Mouse (Mus musculus) right cerebral cortex, postnatal 4 days (tissue): ENCODE measurements at regions not wholly inside any gene's neighbourhood (a gene's known extent, or its start where the extent isn't known, plus 50 kb on each side); places are given as distances from the start of the nearest gene placed in this dataset.

ENCODE experiments used
- DNase-seq: peaks from one replicate; pipeline ENCODE4 v3.0.0-alpha.2; 2022

DNA sequence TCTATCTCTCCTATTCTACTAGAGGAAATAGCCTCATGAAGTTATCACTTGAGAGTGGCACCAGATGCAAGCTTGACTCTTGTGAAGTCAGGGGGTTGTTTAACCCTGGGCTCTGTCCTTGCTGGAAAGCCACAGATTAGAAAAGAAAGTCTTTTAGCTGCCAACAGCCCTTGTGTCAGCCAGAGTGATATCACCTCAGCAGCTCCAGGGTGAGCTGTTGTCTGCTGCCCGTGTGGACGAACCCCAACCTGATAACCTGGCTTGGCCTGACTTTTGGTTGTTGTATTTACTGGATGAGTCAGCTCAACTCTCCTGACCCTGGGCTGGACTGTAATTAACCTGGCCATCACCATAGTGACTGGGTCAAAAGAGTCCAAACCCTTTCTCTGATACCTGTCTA, 88.6 kb upstream of the Serbp1 start:
- DNase-seq: no peak

DNA sequence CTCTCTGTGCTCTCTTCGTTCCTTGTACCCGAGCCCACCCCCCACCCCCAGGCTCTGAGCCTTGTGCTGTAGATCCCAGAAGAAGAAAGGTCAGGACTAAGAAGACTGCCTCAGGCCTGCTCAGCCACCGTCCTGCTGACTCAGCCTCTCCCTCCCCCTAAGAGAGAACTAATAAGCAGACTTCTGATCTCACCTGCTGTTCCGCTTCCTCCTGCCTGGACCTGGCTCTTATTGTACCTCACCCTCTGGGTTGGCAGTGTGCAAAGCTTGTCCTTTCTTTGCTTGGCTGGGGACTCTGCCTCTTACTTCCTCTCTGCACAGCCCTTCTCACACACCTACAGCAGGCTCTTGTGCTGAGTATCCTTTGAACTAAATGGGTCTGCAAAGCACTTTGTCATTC, 91.3 kb upstream of the Serbp1 start:
- DNase-seq: no peak

DNA sequence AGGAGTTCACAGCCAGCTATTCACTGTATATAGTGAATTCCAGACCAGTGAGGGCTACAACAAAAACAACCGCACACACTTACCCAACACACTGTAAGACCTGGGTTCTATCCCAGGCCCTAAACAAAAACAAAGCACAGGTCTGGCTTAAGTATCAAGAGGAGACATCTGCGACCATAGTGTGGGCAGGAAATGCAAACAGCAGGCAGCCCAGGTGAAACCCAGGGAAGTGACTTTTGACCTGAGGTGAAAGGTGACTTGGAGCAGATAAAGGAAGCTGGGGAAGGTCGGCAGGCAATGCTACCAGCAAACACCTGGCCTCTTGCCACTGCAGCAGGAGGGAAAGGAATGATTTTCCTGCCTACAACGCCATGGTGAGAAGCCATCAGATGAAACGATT, 92.0 kb upstream of the Serbp1 start:
- no peak for DNase-seq

DNA sequence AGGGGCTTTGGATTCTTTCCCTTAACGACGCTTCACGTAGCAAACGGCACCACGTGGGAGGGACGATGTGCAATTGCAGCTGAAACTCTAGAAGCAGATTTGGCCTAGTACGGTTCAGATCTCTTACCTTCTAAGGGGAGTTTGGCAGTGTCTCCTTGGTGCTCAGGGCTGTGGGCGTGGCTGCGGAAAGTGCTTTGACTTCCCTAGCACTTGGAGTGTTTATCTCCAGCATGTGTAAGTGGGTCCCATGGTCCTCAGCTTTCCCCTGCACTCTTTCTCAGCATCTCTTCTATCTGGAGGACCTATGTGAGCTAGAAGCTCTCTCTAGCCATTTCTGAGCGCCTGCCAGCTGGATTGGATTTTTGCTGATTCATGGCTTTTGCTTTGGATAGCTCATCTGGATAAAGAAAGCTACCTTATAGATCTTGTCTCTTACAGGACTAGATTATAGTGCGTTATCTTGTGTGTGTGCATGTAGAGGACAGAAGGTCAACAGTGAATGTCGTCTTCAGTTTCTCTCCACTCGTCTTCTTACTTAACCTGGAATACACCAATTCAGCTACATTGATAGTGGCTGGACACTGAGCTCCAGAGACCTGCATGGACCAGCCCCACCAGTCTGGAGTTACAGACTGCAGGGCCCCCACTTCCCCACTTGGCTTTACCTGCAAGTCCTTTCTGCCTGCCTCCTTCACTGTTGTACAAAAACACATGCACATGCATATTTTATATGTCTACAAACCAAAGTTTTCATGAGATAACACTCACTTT, 92.8 kb upstream of the Serbp1 start:
- no peak for DNase-seq

DNA sequence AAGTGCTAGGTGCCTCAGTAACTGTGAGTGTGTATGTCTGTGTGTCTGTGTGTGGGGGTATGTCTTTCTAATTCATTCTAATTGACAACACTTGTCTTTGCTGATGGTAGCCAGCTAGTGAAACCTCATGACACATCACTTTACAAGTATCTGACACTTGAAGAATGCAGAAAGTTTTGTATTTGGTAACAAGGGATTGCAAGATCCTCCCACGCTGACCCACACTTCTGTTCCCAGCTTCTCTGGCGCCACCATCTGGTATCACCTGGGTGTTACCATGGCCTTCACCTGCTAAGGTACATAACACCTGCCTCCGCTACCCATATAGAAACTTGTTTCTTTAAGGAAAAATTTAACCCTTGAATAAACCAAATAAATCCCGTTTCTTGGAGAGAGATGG, 95.8 kb upstream of the Serbp1 start:
- no peak for DNase-seq

DNA sequence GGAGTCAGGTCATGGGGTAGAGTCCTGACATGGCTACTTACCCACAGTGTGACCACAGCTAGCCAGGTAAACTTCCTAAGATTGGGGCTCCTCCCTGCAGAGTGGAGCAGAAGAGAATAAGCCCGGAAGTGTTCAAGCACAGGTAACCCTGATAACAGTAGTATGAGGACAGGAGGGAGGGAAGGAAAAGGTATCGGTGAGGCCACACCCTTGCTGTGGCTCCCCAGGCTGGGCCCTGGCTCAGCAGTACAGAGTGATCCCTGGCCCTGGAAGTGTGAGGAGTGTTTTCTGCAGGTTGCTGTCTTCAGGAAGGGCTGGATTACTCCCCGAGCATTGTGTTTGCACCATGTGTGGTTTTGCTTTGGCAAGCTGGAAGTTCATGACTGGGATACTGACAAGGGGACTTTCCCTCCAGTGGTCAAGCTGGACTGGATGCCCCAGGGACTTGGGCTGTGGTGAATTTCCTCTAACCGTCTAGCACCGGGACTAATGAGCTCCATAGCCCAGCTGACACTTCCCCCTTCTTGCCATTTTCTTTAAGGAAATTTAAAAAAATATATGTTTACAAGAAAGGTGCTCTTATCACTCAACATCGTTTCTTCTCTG, 97.2 kb upstream of the Serbp1 start:
- DNase-seq: no peak

DNA sequence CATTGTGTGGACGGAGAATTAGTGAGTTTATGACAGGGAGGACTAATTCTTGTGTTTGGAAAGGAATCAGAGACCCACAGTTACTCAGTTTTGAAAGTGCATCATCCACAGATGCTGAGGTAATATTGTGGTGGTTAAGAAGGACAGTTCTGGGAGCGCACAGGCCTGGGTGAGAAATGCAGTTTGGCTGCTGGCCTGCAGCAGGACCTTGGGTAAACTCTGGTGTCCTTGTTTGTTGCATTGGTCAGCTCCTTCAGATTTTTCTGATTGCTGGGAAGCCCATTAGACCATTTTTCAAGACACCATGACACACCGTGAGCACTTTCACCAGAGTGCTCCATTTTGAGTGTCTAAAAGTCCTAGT, 99.0 kb upstream of the Serbp1 start:
- DNase-seq: no peak

DNA sequence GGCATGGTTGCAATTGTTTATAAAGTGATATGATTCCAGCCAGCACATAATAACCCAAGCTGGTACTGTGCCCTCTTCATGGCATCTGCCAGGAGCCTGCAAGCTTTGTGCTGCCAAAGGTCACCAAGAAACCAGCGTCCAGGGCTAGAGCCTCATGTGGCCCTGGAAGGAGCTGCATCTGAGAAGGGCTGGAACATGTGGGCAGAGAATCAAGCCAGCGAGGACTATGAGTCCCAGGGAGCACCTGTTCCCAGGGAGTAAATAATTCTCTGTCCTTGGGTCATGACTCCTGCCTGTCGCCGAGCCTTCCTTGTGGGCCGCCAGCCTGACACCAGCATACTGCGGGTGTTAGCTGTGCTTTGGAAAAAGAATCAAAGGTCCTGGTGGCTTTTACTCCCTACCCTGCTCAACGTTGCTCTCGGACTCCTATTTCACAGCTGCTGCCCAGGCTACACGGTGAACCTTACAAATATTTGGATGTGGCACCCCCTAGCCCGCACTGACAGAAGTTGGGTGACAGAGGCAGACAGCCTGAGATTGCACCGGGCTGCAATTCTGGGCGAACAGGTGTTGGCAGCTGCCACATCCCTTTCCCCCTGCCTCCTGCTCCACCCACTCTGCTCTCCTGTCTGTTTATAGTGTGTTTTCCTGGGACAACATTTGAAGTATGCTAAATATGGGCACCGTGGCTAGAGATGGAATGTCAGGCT, 99.5 kb upstream of the Serbp1 start:
- no peak for DNase-seq

DNA sequence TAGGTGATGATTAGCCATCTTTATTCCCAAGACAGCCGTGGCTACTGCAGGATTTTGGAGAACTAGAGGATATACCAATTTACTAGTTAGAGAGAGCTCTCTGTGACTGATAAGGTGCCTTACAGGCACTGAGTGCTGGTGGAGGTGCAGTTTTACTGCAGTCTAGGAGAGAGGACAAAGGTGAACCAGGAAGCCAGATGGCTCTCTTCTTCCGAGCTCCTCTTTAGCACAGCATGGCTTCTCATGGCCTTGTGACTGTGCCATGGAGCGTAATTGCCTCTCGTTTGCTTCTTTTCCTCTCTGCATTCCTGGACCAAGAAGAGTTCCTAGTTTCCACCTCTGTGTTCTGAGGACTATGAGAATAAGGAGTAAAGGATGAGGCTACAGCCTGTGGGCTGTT, 100.2 kb upstream of the Gadd45a start:
- no peak for DNase-seq

DNA sequence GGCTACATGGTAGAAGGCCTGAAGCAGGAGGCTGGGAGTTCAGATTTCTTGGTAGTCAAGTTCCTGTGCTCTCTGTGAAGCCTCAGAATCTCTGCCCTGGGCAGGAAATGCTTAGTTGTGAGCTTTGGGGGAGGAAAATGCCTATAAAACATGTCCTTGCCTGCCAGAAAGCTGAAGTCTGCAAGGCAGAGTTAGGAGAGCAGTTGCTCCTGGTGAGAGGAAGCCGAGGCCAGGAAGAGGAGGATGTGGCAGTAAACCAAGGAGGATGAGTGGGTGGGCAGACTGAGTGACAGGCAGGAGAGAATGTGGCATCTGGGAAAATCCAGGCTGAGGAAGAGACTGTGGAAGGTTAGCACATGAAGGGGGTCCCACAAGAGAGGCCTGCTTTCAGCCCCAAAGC, 97.7 kb upstream of the Gadd45a start:
- DNase-seq: no peak

DNA sequence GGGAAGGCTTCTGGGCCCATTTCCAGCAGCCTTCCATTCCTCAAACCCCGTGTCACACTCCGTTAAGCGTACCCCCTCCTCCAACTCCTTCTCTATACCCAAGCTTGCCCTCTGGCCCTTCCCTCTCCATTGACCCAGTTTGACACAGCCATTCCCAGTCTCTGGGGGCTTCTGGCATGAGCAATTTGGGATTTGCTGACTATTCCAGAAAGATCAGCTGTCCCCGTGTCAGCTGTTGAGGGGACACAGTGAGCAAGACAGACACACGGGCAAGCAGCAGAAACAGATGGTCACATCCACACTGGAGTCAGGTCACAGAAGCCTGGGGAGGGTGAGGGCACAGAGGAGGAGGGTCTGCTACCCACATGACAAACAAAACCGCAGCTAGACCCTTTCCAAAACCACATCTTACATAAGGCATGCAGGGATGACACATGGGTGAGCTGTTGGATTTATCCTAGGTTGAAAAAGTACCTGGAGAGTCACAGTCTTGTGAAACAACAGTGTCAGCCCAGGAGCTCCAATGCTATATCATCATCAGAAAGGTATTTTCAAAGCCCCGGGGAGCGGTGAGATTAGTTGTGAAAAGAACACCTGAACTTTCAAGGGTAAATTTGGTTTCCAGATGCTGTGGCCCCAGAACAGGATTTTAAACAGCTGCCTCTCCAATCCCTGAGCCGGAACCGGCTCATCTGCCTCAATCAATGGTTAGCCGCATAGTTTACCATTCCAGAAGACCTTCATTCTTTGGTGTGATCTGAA, 93.5 kb upstream of the Gadd45a start:
- no peak for DNase-seq

DNA sequence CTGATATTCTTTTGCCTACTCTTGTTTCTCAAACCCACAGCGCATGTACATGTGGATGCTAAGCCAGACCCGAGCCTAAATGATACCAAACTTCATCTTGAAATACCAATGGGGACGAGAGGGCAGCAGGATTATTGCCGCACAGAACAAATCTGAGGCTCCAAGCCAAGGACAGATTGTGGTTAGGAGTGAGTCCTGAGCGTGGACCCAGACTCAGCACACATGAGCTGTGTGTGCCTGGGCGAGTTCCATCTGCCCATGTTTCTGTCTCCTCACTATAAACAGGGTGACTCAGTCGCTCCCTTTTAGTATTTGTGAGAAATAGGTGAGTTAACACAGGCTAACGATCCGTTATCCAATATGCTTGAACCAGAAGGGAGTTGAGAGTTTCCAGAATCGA, 92.4 kb upstream of the Gadd45a start:
- DNase-seq: no peak

DNA sequence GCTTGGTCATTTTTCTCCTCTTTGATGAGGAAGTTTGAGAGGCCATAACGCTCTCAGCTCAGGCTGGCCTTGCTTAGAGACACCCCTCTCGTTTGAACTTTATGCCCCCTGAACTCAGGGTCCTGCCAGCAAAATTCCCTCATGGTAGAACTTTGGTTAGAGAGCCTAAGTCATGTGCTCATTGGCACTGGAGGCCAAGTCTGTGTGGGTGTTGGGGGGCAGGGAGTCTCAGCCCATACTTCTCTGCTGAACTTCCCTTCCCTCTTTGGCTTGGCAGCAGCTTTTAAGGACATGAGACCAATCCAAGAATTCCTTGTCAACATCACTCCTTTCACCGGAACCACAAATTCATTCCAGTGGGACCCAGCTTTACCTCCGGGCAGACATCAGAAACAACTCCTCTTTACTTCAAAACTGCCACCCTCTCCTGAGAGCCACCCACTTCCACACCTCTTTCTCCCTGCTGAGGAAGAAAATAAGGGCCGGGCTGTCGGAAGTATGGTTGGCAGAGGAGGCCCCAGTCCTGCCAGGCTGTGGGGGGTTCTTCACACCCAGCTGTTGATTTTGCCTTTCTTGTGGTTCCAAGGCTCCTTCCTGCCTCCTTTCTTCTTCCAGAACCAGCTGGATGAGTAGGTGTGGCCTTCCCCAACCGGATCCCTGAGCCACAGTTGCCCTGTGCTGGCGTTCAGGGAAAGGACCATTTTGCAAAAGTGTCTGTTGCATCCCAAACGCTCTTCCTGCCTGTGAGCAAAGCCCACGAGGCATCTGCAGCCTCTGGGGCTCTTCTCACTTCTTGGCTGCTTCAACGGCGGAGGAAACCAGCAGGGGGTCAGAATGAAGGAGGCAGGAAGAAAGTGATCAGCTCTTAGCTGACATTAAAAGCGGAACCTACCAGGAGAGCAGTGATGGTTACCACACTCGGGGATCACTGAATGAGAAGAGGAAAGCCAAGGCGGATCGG, 91.5 kb upstream of the Gadd45a start:
- DNase-seq: no peak

DNA sequence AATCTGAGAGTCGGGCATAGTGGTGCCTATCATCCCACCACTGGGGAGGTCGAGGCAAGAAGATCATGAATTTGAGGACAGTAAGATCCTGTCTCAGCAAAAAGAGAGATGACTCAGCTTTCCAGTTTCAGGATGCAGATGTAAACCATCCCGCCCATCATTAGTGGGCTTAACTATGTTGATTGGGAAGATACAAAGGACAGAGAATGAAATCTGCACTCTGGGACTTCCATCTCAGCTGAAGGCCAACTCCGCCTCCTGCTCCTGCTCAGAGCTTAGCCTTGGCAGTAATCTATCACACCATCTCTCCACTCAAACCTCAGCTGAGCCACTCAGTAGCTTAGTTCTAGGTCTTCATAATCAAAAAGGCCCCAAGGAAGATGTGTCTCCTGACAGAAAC, 90.5 kb upstream of the Gadd45a start:
- no peak for DNase-seq

DNA sequence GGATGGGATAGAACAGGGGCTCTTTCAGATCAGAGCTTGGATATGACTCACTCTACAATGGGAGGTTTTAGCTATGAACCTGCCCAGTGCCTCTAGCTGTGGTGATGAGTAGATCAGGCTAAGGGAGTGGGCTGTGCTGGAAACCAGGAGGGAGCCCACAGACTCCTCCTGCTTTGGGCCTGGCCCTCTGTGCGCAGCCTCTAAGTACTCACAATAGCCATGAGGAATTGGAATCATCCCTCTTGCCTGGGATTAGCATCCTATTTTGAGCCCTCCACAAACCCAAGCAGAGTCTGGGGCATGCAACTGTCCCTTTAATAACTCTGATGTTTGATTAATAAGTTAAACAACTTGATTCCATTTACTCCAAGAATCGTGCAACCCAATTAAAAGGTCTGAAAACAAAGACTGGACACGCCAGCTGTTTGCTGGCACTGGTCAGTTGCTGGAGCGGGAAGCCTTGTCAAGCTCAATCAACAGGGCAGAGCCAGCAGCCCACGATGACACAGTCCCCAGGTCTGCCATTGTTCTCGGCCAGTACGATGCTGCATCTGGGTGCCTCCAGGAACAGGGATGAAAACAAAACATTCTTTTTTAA, 88.6 kb upstream of the Gadd45a start:
- DNase-seq: no peak

DNA sequence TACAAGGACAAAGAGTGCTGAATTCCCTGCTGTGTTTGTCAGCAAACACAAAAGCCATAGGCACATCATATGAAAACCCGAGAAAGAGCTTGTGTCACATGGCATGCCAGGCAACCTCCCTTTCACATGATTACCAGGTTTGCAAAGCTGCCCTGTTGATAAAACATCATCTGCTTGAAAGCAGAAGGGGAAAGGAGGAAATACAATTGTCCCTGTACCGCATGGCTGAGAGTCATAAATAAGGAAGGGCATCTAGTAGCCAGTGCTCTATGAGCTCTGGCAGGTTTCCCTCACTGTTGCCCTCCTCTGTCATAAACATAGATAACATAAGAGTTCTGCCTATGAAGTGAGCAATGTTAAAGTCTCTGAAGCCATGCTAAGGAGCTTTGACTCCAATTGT, 86.8 kb upstream of the Gadd45a start:
- DNase-seq: no peak

DNA sequence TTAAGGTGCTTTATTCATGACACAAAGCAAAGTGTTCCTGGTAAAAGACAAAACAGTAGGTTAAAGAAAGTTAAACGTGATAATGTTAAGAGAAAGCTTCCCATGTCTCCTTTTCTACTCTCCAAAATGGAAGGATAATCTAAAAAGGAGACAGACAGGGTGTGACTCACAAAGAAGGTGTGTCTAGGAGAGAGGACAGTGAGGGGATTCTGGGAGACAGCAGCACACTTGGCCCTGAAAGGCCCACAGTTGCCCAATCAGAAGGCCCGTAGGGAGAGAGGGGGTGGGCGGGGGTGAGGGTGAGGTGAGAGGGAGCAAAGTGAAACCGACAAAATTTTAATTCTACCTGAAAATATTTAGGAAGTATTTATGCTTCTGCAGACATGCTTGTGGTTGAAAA, 85.8 kb upstream of the Gadd45a start:
- DNase-seq: no peak

DNA sequence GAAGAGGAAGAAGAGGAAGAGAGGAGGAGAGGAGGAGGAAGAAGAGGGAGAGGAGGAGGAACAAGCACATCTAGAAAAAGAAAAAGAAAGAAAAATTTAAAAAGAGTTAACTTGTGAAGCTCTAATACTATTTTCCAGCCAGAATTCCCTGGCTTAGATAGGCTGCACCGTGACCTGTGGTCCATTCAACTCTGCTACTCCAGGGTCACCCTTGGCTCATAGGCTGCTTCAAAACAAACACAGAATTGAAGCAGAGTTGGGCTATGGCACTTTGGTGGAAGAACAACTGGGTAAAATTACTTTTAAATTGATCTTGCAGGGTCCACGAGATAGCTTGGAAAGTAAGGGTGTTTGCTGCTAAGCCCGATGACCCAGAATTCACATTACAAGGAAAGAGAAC, 79.0 kb upstream of the Gadd45a start:
- DNase-seq: no peak

DNA sequence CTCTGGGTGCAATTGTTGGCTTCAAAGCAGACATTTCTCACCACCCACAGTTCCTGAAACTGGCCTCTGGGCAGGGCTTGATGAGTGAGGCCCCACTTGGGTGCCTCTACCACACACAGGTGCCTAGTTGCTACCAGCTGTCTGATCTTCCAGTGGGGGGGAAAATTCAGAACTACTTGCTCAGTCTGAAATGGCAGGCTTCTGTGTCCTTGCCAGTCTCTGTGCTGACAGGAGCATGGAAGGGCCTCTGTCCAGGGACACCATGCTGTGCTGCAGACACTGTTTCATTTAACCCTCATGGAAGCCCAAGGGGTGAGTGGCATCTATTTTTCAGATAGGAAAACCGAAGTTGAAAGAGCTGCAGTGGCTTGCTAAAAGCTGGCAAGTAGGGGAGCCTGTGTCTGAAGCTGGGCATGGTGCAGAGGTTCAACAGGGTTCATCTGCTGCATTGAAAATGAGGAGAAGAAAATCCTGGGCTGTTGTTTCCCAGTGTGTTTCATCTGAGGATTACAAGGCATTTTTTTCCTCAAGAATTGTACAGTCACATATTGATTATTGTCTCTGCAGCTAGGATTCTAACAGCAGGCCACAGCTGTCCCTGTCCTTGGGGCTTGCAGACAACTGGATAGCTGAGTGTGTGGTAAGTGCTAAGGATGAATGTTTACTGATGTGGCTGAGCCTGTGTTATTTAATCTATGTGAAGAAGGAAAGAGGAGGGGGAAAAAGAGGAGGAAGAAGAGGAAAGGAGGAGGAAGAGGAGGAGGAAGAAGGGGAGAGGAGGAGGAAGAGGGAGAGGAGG, 78.4 kb upstream of the Gadd45a start:
- no peak for DNase-seq

DNA sequence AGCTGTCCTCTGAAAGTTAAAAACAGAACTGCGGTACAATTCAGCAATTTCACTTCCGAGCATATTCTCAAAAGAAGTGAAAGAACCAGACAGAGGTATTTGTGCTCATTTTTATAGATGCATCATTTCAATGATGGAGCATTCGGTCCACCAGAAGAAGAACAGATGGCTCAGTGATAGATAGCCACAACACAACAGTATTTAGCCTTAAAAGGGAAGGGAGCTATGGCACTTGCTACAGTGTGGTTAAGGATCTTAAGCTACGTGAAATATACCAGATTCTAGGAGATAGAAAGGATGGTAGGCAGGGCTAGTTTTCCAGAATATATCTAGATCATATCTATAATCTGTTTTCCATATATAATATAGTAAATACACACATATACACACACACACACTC, 77.5 kb upstream of the Gadd45a start:
- no peak for DNase-seq

DNA sequence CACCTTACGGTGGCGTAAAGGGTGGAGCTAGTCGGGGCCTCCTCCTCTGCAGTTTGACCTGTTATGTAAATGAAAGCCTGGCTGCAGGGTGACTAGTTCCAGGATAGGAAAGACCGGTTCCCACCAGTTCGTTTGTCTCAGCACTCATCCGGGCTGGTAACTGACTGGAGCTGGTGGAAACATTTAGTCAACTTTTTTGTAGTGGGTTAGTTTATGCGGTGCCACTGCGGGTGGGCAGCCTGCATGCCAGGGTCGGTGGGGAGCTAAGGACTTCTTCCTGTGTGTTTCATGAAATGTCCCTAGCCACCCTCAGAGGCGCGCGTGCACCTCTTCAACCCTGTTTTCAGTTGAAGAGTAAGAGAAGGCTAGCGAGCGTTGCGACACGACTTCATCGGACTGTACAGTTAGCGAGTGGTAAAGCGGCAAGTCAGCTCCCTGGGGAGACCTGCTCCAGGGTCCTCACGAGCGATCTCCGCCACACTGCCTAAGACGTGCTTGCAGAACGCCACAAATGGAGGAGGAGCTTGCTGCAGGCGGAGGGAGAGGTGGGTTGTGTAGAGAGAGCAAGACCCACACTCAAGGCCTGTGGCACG, 76.5 kb upstream of the Gadd45a start:
- no peak for DNase-seq
